Mouse (Mus musculus): ENCODE data around the gene Krt8.

- TF ChIP-seq POLR2A (IDR thresholded peaks at IDR 0.05; ENCODE audit: insufficient read depth, low read length) (no peak), EP300 (IDR thresholded peaks at IDR 0.05; ENCODE audit: insufficient read depth, low read depth, low read length) (no peak), CTCF (IDR thresholded peaks at IDR 0.05; ENCODE audit: low read depth, low read length) (no peak)
Observed at GRCm38 (mm10) chr15:102016787-102017186, 12.5 kb upstream of the Krt8 start.

Measured in ES-Bruce4 (cell line).